Mouse (Mus musculus): ENCODE data around the gene Nmt1. TPM values are rescaled to one million over a fixed set of nuclear protein-coding genes. Genes with fewer than 3 reads are reported as not detected.
A peak's percentile ranks its signal among the peaks of the same experiment; 100 is the strongest.

Nmt1 gene
- polyA plus RNA-seq, 1 experiment from 2014 or later = 67.8 TPM

DNA sequence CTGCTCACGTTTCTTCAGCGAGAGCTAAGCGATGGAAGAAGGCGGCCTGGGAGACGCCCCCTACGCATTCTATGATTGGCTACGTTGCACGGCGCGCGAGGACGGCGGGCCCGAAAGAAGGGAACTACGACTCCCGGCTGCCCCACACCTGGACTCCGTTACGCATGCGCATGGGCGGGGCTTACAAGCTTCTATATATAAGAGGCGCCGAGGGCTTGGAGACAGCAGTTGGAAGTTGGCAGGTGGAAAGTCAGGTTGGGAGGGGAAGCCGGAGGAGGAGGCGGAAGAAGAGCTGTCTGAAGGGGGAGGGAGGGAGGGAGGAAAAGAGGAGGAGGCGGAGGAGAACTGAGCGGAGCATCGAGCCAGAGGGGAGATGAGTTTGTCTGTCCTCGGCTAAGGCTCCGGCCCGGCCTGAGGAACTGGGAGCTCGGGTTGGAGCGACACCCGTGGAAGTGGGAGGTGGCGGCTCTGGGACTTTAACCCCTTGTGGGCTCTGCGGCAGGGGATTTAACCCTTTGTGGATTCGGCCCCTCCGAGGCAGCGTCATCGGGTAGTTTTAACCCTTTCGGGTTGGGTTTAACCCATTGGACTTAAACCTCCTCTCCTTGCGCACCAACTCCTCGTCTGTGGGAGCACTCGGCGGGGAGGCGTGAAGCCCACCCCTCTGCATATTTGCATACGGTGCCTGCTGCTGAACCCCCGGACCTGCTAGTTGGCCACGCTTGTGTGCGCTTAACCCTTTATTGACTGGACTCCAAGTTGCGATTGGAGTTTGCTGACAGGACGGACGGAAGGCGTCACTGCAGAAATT, 88.2 kb downstream of the Nmt1 start, which contains the start of gene Hexim1:
Hexim1 (plus strand) TSS at position 224 of the 811 bp plus-strand sequence.
- Histone ChIP-seq H3K36me3 (ENCODE audit: control insufficient read depth, insufficient read depth, low read length) (no peaks in the 10 kb centered on the region), H3K27ac (ENCODE audit: low read depth, low read length) (peak within 1 kb of the TSS; percentile 86), H3K4me3 (ENCODE audit: low read depth, low read length) (peak within 1 kb of the TSS; percentile 75), H3K4me1 (replicated peaks; ENCODE audit: control insufficient read depth, insufficient read depth, low read length) (peaks cover 31% of the 10 kb centered on the region), H3K9ac (ENCODE audit: low read depth, low read length) (peak within 1 kb of the TSS; percentile 80), H3K27me3 (replicated peaks; ENCODE audit: control insufficient read depth, insufficient read depth, low read length) (peaks cover 1% of the 10 kb centered on the region; the same call in 1 of the 2 replicates), H3K9me3 (ENCODE audit: control insufficient read depth, low read length) (no peaks in the 10 kb centered on the region), H3K4me2 (peak within 1 kb of the TSS; percentile 99)
- DNase-seq (ENCODE audit: low spot score) (peak; percentile 100), ATAC-seq (replicated peaks; ENCODE audit: low FRiP score) (peak; percentile 93)
- under 1% methylated on average over 52 of the region's 53 CpGs for whole genome bisulfite sequencing

DNA sequence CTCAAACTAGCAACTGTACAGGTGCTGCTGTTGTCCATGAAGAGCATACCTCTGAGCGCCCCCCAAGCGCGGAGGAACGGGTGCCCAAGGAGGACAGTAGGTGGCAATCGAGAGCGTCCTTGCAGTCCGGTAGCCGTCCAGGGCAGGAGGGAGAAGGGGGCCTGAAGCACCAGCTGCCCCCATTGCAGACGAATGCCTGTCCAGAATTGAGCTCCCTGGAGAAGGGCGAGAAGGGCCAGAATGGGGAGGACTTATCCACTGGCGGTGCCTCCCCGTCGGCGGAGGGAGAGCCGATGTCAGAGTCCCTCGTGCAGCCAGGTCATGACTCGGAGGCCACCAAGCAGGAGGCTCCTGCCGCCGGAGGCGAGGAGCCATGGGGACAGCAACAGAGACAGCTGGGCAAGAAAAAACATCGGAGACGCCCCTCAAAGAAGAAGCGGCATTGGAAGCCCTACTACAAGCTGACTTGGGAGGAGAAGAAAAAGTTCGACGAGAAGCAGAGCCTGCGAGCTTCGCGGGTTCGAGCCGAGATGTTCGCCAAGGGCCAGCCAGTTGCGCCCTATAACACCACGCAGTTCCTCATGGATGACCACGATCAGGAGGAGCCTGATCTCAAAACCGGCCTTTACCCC, 89.1 kb downstream of the Nmt1 start:
- H3K27me3 ChIP-seq (replicated peaks; ENCODE audit: control insufficient read depth, insufficient read depth, low read length) = no peaks in the 10 kb centered on the region
- DNase-seq (ENCODE audit: low spot score) (peak; percentile 83), ATAC-seq (replicated peaks; ENCODE audit: low FRiP score) (no peak; the same call in 1 of the 2 replicates)
- H3K4me1 ChIP-seq (replicated peaks; ENCODE audit: control insufficient read depth, insufficient read depth, low read length) = peaks cover 23% of the 10 kb centered on the region
- H3K4me2 ChIP-seq = peak overlapping the region; percentile 99
- no peaks in the 10 kb centered on the region for H3K9me3 ChIP-seq (ENCODE audit: control insufficient read depth, low read length)
- H3K27ac ChIP-seq (ENCODE audit: low read depth, low read length) = peak overlapping the region; percentile 86
- WGBS = 0% methylated on average over 35 of the region's 35 CpGs
- H3K9ac ChIP-seq (ENCODE audit: low read depth, low read length) = peak overlapping the region; percentile 80
- peak overlapping the region; percentile 75 for H3K4me3 ChIP-seq (ENCODE audit: low read depth, low read length)
- H3K36me3 ChIP-seq (ENCODE audit: control insufficient read depth, insufficient read depth, low read length) = no peaks in the 10 kb centered on the region

- peak overlapping the region; percentile 99 for H3K4me2 ChIP-seq
- 0% methylated on average over 38 of the region's 38 CpGs for WGBS
- ATAC-seq (replicated peaks; ENCODE audit: low FRiP score) = no peak
- peaks cover 18% of the 10 kb centered on the region for H3K4me1 ChIP-seq (replicated peaks; ENCODE audit: control insufficient read depth, insufficient read depth, low read length)
- no peaks in the 10 kb centered on the region for H3K36me3 ChIP-seq (ENCODE audit: control insufficient read depth, insufficient read depth, low read length)
- H3K4me3 ChIP-seq (ENCODE audit: low read depth, low read length) = peak overlapping the region; percentile 75
- H3K9me3 ChIP-seq (ENCODE audit: control insufficient read depth, low read length) = no peaks in the 10 kb centered on the region
- DNase-seq (ENCODE audit: low spot score) = peak; percentile 70
- H3K9ac ChIP-seq (ENCODE audit: low read depth, low read length) = peak overlapping the region; percentile 80
- peak overlapping the region; percentile 86; the same call in 1 of the 2 replicates for H3K27ac ChIP-seq (ENCODE audit: low read depth, low read length)
- H3K27me3 ChIP-seq (replicated peaks; ENCODE audit: control insufficient read depth, insufficient read depth, low read length) = no peaks in the 10 kb centered on the region
Observed at GRCm38 (mm10) chr11:103117591-103118009, 89.6 kb downstream of the Nmt1 start.

Small RNA genes lying within 50 kb of the gene (microRNA-seq; reads per million reads assigned to microRNA genes)
- gene Mir6931 (ENCODE audit: borderline number of aligned reads) = not detected

Other genes with a start within 250 kb of the Nmt1 start
- 20.8 and 21.7 TPM in 2 replicates for gene Gjc1, start 208.5 kb upstream of the Nmt1 start, polyA plus RNA-seq (2014; fragmentation: Nextera tagmentation; extraction: Ambion mirVana)
- not detected in 2 replicates for gene Higd1b, start 192.3 kb upstream of the Nmt1 start, polyA plus RNA-seq (2014; fragmentation: Nextera tagmentation; extraction: Ambion mirVana)
- 259 and 279 TPM in 2 replicates for gene Eftud2, start 147.2 kb upstream of the Nmt1 start, polyA plus RNA-seq (2014; fragmentation: Nextera tagmentation; extraction: Ambion mirVana)
- 0.78 and 1.1 TPM in 2 replicates for gene Ccdc103, start 147.0 kb upstream of the Nmt1 start, polyA plus RNA-seq (2014; fragmentation: Nextera tagmentation; extraction: Ambion mirVana)
- gene Fam187a, start 143.0 kb upstream of the Nmt1 start, polyA plus RNA-seq (2014; fragmentation: Nextera tagmentation; extraction: Ambion mirVana) = not detected in 2 replicates
- 2.4 and 2.8 TPM in 2 replicates for gene Gfap, start 127.3 kb upstream of the Nmt1 start, polyA plus RNA-seq (2014; fragmentation: Nextera tagmentation; extraction: Ambion mirVana)
- 10.3 TPM in 2 replicates for gene Kif18b, start 103.1 kb upstream of the Nmt1 start, polyA plus RNA-seq (2014; fragmentation: Nextera tagmentation; extraction: Ambion mirVana)
- 0.78 and 1.1 TPM in 2 replicates for gene C1ql1, start 81.5 kb upstream of the Nmt1 start, polyA plus RNA-seq (2014; fragmentation: Nextera tagmentation; extraction: Ambion mirVana)
- 109 and 114 TPM in 2 replicates for gene Dcakd, start 143 bp downstream of the Nmt1 start, polyA plus RNA-seq (2014; fragmentation: Nextera tagmentation; extraction: Ambion mirVana)
- 1.1 and 1.3 TPM in 2 replicates for gene Plcd3, start 73.5 kb downstream of the Nmt1 start, polyA plus RNA-seq (2014; fragmentation: Nextera tagmentation; extraction: Ambion mirVana)
- gene Acbd4, start 73.5 kb downstream of the Nmt1 start, polyA plus RNA-seq (2014; fragmentation: Nextera tagmentation; extraction: Ambion mirVana) = 24.5 and 30.7 TPM in 2 replicates
- gene Hexim1, start 88.0 kb downstream of the Nmt1 start, polyA plus RNA-seq (2014; fragmentation: Nextera tagmentation; extraction: Ambion mirVana) = 4.6 and 6.1 TPM in 2 replicates
- gene Hexim2, start 104.2 kb downstream of the Nmt1 start, polyA plus RNA-seq (2014; fragmentation: Nextera tagmentation; extraction: Ambion mirVana) = 11.9 and 13.8 TPM in 2 replicates
- gene Fmnl1, start 142.9 kb downstream of the Nmt1 start, polyA plus RNA-seq (2014; fragmentation: Nextera tagmentation; extraction: Ambion mirVana) = 6.3 and 6.9 TPM in 2 replicates
- 0.15 TPM in 1 of 2 replicates, not detected in the other for gene 1700023F06Rik, start 180.4 kb downstream of the Nmt1 start, polyA plus RNA-seq (2014; fragmentation: Nextera tagmentation; extraction: Ambion mirVana)
- gene Spata32, start 190.2 kb downstream of the Nmt1 start, polyA plus RNA-seq (2014; fragmentation: Nextera tagmentation; extraction: Ambion mirVana) = not detected in 2 replicates
- gene Map3k14, start 239.3 kb downstream of the Nmt1 start, polyA plus RNA-seq (2014; fragmentation: Nextera tagmentation; extraction: Ambion mirVana) = 1.1 and 1.6 TPM in 2 replicates

Data from liver, embryonic 11.5 days (tissue).